Mouse (Mus musculus): ENCODE measurements around the gene Arhgap40.

DNA sequence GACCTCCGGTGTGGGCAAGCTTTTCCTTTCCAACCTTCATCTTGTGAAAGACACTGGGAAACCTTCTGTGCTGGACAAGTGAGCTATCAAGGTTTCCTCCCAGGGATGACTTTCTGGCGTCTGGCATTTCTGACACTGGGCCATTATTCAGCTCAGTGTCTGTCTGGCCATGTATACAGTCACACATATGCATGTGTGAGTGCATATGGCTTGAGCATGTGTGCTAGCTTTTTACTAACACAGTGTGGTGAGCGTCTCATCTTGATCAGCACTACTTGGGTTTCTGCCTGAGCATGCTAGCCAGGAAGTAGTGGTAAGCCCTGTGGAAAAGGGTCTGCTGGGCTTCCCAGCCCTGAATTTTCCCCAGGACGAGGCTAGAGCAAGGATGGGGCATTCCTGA lies 28.7 kb downstream of the Arhgap40 start:
- TF ChIP-seq CTCF (IDR thresholded peaks at IDR 0.05; ENCODE audit: low read depth) = no peak
- no peak for TF ChIP-seq EP300 (IDR thresholded peaks at IDR 0.05; ENCODE audit: low read depth)
